Mouse (Mus musculus): Measurements from ENCODE around the gene Iqsec3.

GRCm38 (mm10) chr6:121440696-121441220 is 32.7 kb downstream of the Iqsec3 start:
- TF ChIP-seq EP300 (IDR thresholded peaks at IDR 0.05; ENCODE audit: low read depth) (no peak), CTCF (IDR thresholded peaks at IDR 0.05; ENCODE audit: low read depth) (no peak)

All from heart, postnatal 0 days (tissue).